Mouse (Mus musculus): Measurements from ENCODE around the gene Dtx2. TPM values are rescaled to one million over a fixed set of nuclear protein-coding genes. Genes with fewer than 3 reads are reported as not detected.
"Not testable (repeated sequence)": the region's sequence is repeated elsewhere in the genome, so short reads cannot be mapped to it uniquely, and the experiment has no call there.

Gene Dtx2
- total and polyA plus RNA-seq, 3 experiments = 6.3 to 10.9 (median 7.3) TPM

- no peak for DNase-seq
- intact Hi-C loops (cut with DNase I) = loop anchor here (5.0 kb wide), 1 partner anchor 187 kb away; no protein-coding TSS in a partner anchor
- 83% methylated on average over 10 of the region's 10 CpGs for WGBS
- Histone ChIP-seq H3K79me2 (replicated peaks; ENCODE audit: control insufficient read depth, insufficient read depth, low read length) (no peaks in the 10 kb centered on the region), H3K4me3 (no peak overlapping the region), H3K27me3 (ENCODE audit: control insufficient read depth, insufficient read depth, low read length) (no peaks in the 10 kb centered on the region), H3K4me1 (ENCODE audit: control insufficient read depth, insufficient read depth, low read length) (0 out of 2 replicates have a peak, but pooled peaks cover 1% of the 10 kb centered on the region), H3K36me3 (ENCODE audit: control insufficient read depth, insufficient read depth, low read length) (no peaks in the 10 kb centered on the region), H3K27ac (no peak overlapping the region), H3K9ac (ENCODE audit: low read depth, low read length) (no peak overlapping the region)
- TF ChIP-seq EP300 (IDR thresholded peaks at IDR 0.05; ENCODE audit: insufficient read depth, low read depth, low read length) (no peak), POLR2A (IDR thresholded peaks at IDR 0.05; ENCODE audit: insufficient read depth, low read depth, low read length) (no peak), CTCF (IDR thresholded peaks at IDR 0.05) (no peak)
Measured at GRCm38 (mm10) chr5:136063920-136064319, 69.3 kb downstream of the Dtx2 start.

GRCm38 (mm10) chr5:136066404-136067148 lies 72.0 kb downstream of the Dtx2 start:
- H3K36me3 ChIP-seq (ENCODE audit: control insufficient read depth, insufficient read depth, low read length); DNase-seq; H3K4me1 ChIP-seq (ENCODE audit: control insufficient read depth, insufficient read depth, low read length); intact Hi-C loops (cut with DNase I); H3K27ac ChIP-seq; H3K9ac ChIP-seq (ENCODE audit: low read depth, low read length); H3K79me2 ChIP-seq (replicated peaks; ENCODE audit: control insufficient read depth, insufficient read depth, low read length); H3K27me3 ChIP-seq (ENCODE audit: control insufficient read depth, insufficient read depth, low read length); H3K4me3 ChIP-seq: not testable (repeated sequence)
- WGBS = 50% methylated on average over 11 of the region's 11 CpGs

- H3K9ac ChIP-seq (ENCODE audit: low read depth, low read length) = no peak overlapping the region
- no peaks in the 10 kb centered on the region for H3K79me2 ChIP-seq (replicated peaks; ENCODE audit: control insufficient read depth, insufficient read depth, low read length)
- H3K36me3 ChIP-seq (ENCODE audit: control insufficient read depth, insufficient read depth, low read length) = no peaks in the 10 kb centered on the region
- no peaks in the 10 kb centered on the region for H3K27me3 ChIP-seq (ENCODE audit: control insufficient read depth, insufficient read depth, low read length)
- no peak overlapping the region for H3K27ac ChIP-seq
- 60% methylated on average over 2 of the region's 2 CpGs for WGBS
- TF ChIP-seq CTCF (IDR thresholded peaks at IDR 0.05) = no peak
- TF ChIP-seq EP300 (IDR thresholded peaks at IDR 0.05; ENCODE audit: insufficient read depth, low read depth, low read length) = no peak
- TF ChIP-seq POLR2A (IDR thresholded peaks at IDR 0.05; ENCODE audit: insufficient read depth, low read depth, low read length) = no peak
- H3K4me3 ChIP-seq = no peak overlapping the region
- no peak for DNase-seq
- H3K4me1 ChIP-seq (ENCODE audit: control insufficient read depth, insufficient read depth, low read length) = 0 out of 2 replicates have a peak, but pooled peaks cover 1% of the 10 kb centered on the region
- intact Hi-C loops (cut with DNase I) = no loop called here
Measured at GRCm38 (mm10) chr5:136069411-136069810, 74.8 kb downstream of the Dtx2 start.

GRCm38 (mm10) chr5:136073051-136073450 lies 78.5 kb downstream of the Dtx2 start:
- no peaks in the 10 kb centered on the region for H3K79me2 ChIP-seq (replicated peaks; ENCODE audit: control insufficient read depth, insufficient read depth, low read length)
- H3K9ac ChIP-seq (ENCODE audit: low read depth, low read length) = no peak overlapping the region
- H3K27ac ChIP-seq = no peak overlapping the region
- TF ChIP-seq CTCF (IDR thresholded peaks at IDR 0.05) = no peak
- TF ChIP-seq POLR2A (IDR thresholded peaks at IDR 0.05; ENCODE audit: insufficient read depth, low read depth, low read length) = no peak
- no peak for TF ChIP-seq EP300 (IDR thresholded peaks at IDR 0.05; ENCODE audit: insufficient read depth, low read depth, low read length)
- 37% methylated on average over 6 of the region's 6 CpGs for WGBS
- H3K36me3 ChIP-seq (ENCODE audit: control insufficient read depth, insufficient read depth, low read length) = no peaks in the 10 kb centered on the region
- no peak overlapping the region for H3K4me3 ChIP-seq
- intact Hi-C loops (cut with DNase I) = no loop called here
- no peaks in the 10 kb centered on the region for H3K27me3 ChIP-seq (ENCODE audit: control insufficient read depth, insufficient read depth, low read length)
- no peak for DNase-seq
- H3K4me1 ChIP-seq (ENCODE audit: control insufficient read depth, insufficient read depth, low read length) = peaks cover 5% of the 10 kb centered on the region

GRCm38 (mm10) chr5:136073526-136073925 lies 78.9 kb downstream of the Dtx2 start:
- Histone ChIP-seq H3K4me3 (no peak overlapping the region), H3K27me3 (ENCODE audit: control insufficient read depth, insufficient read depth, low read length) (no peaks in the 10 kb centered on the region), H3K36me3 (ENCODE audit: control insufficient read depth, insufficient read depth, low read length) (no peaks in the 10 kb centered on the region), H3K9ac (ENCODE audit: low read depth, low read length) (no peak overlapping the region), H3K27ac (no peak overlapping the region), H3K4me1 (ENCODE audit: control insufficient read depth, insufficient read depth, low read length) (peaks cover 5% of the 10 kb centered on the region), H3K79me2 (replicated peaks; ENCODE audit: control insufficient read depth, insufficient read depth, low read length) (no peaks in the 10 kb centered on the region)
- no peak for TF ChIP-seq POLR2A (IDR thresholded peaks at IDR 0.05; ENCODE audit: insufficient read depth, low read depth, low read length)
- TF ChIP-seq EP300 (IDR thresholded peaks at IDR 0.05; ENCODE audit: insufficient read depth, low read depth, low read length) = no peak
- TF ChIP-seq CTCF (IDR thresholded peaks at IDR 0.05) = no peak
- intact Hi-C loops (cut with DNase I) = no loop called here
- 71% methylated on average over 11 of the region's 11 CpGs for WGBS
- no peak for DNase-seq

GRCm38 (mm10) chr5:136075076-136075475 lies 80.5 kb downstream of the Dtx2 start:
- no peak overlapping the region for H3K9ac ChIP-seq (ENCODE audit: low read depth, low read length)
- H3K4me3 ChIP-seq = no peak overlapping the region
- intact Hi-C loops (cut with DNase I) = no loop called here
- DNase-seq = no peak
- H3K4me1 ChIP-seq (ENCODE audit: control insufficient read depth, insufficient read depth, low read length) = peaks cover 3% of the 10 kb centered on the region
- no peak overlapping the region for H3K27ac ChIP-seq
- 78% methylated on average over 5 of the region's 5 CpGs for WGBS
- TF ChIP-seq POLR2A (IDR thresholded peaks at IDR 0.05; ENCODE audit: insufficient read depth, low read depth, low read length) (no peak), CTCF (IDR thresholded peaks at IDR 0.05) (no peak), EP300 (IDR thresholded peaks at IDR 0.05; ENCODE audit: insufficient read depth, low read depth, low read length) (no peak)
- no peaks in the 10 kb centered on the region for H3K27me3 ChIP-seq (ENCODE audit: control insufficient read depth, insufficient read depth, low read length)
- H3K36me3 ChIP-seq (ENCODE audit: control insufficient read depth, insufficient read depth, low read length) = no peaks in the 10 kb centered on the region
- no peaks in the 10 kb centered on the region for H3K79me2 ChIP-seq (replicated peaks; ENCODE audit: control insufficient read depth, insufficient read depth, low read length)
